Mouse (Mus musculus): ENCODE results near the gene Slc9b2. TPM values are rescaled to one million over a fixed set of nuclear protein-coding genes. Genes with fewer than 3 reads are reported as not detected.

Slc9b2 gene
- 3.7 and 5.4 TPM in 2 replicates for polyA plus RNA-seq (2012; rRNA removed)

GRCm38 (mm10) chr3:135307411-135308259 lies at the start of gene Slc9b2:
Gene Slc9b2 (plus strand): TSS chr3:135307700.
- Histone ChIP-seq H3K4me1 (ENCODE audit: control insufficient read depth, insufficient read depth, low read length) (no peaks in the 10 kb centered on the region), H3K27ac (ENCODE audit: insufficient read depth, low read length) (no peak within 1 kb of the TSS), H3K4me3 (ENCODE audit: insufficient read depth, low read length) (peak within 1 kb of the TSS; percentile 46)
- TF ChIP-seq POLR2A (IDR thresholded peaks at IDR 0.05; ENCODE audit: extremely low read depth, insufficient read depth, low read length), result no peak
- no peak for TF ChIP-seq CTCF (IDR thresholded peaks at IDR 0.05; ENCODE audit: extremely low read depth, insufficient read depth, low read length)

DNA sequence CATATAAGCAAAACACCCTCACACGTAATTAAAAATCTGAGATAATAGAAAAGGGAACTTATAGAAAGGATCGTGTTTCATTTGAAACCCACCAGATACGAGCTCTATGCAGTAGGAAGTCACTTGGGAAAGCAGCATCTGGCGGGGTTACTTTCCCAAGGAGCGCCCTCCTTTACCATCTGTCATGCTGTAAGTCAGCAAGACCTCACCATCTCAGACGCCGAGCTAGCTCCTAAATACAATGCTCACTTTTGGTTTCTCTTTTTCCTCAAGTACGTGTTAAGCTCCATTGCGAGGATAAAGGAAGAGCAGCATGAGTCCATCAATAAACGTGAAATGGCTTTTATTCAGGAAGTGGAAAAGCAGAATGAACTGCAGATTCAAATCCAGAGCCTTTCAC lies 48.6 kb upstream of the Slc9b2 start:
- H3K4me1 ChIP-seq (ENCODE audit: control insufficient read depth, insufficient read depth, low read length), result no peaks in the 10 kb centered on the region
- TF ChIP-seq CTCF (IDR thresholded peaks at IDR 0.05; ENCODE audit: extremely low read depth, insufficient read depth, low read length), result no peak
- TF ChIP-seq POLR2A (IDR thresholded peaks at IDR 0.05; ENCODE audit: extremely low read depth, insufficient read depth, low read length), result no peak
- no peak overlapping the region for H3K4me3 ChIP-seq (ENCODE audit: insufficient read depth, low read length)
- no peak overlapping the region for H3K27ac ChIP-seq (ENCODE audit: insufficient read depth, low read length)

GRCm38 (mm10) chr3:135260233-135260632 lies 47.3 kb upstream of the Slc9b2 start:
- H3K4me1 ChIP-seq (ENCODE audit: control insufficient read depth, insufficient read depth, low read length), result no peaks in the 10 kb centered on the region
- no peak for TF ChIP-seq CTCF (IDR thresholded peaks at IDR 0.05; ENCODE audit: extremely low read depth, insufficient read depth, low read length)
- TF ChIP-seq POLR2A (IDR thresholded peaks at IDR 0.05; ENCODE audit: extremely low read depth, insufficient read depth, low read length), result no peak
- H3K27ac ChIP-seq (ENCODE audit: insufficient read depth, low read length), result no peak overlapping the region
- H3K4me3 ChIP-seq (ENCODE audit: insufficient read depth, low read length), result no peak overlapping the region

GRCm38 (mm10) chr3:135268616-135269015 lies 38.9 kb upstream of the Slc9b2 start:
- Histone ChIP-seq H3K27ac (ENCODE audit: insufficient read depth, low read length) (no peak overlapping the region), H3K4me1 (ENCODE audit: control insufficient read depth, insufficient read depth, low read length) (no peaks in the 10 kb centered on the region), H3K4me3 (ENCODE audit: insufficient read depth, low read length) (no peak overlapping the region)
- TF ChIP-seq CTCF (IDR thresholded peaks at IDR 0.05; ENCODE audit: extremely low read depth, insufficient read depth, low read length) (no peak), POLR2A (IDR thresholded peaks at IDR 0.05; ENCODE audit: extremely low read depth, insufficient read depth, low read length) (no peak)

DNA sequence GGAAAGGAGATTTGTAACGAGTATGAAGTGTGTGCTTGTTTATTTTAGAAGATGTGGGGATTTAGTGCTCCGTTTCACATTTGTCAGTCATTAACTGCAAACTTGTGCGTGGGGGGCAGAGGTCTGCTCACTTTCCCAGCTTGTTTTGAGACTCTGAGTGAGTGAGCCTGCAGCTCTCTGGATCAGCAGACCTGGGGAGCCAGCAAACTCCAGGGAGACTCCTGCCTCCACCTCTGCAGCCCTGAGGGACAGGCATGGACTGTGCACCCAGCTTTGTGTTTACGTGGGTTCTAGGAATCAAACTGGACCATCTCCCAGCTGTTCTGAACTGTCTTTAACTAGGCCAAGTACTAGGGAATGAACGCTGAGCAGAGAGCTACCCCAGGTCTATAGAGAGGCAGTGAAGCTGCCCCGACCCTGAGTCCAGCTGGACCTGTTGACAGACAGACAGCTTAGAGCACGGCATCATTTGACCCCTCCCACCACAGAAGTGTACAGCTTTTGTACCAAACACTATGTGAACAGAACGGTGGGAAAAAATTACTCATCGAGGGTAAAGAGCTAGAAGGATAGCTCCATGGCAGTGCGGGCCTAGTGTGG lies 38.0 kb upstream of the Slc9b2 start:
- no peak for TF ChIP-seq POLR2A (IDR thresholded peaks at IDR 0.05; ENCODE audit: extremely low read depth, insufficient read depth, low read length)
- TF ChIP-seq CTCF (IDR thresholded peaks at IDR 0.05; ENCODE audit: extremely low read depth, insufficient read depth, low read length), result no peak
- H3K4me1 ChIP-seq (ENCODE audit: control insufficient read depth, insufficient read depth, low read length), result no peaks in the 10 kb centered on the region
- no peak overlapping the region for H3K4me3 ChIP-seq (ENCODE audit: insufficient read depth, low read length)

GRCm38 (mm10) chr3:135272627-135273026 lies 34.9 kb upstream of the Slc9b2 start:
- Histone ChIP-seq H3K27ac (ENCODE audit: insufficient read depth, low read length) (no peak overlapping the region), H3K4me3 (ENCODE audit: insufficient read depth, low read length) (no peak overlapping the region), H3K4me1 (ENCODE audit: control insufficient read depth, insufficient read depth, low read length) (no peaks in the 10 kb centered on the region)
- TF ChIP-seq CTCF (IDR thresholded peaks at IDR 0.05; ENCODE audit: extremely low read depth, insufficient read depth, low read length) (no peak), POLR2A (IDR thresholded peaks at IDR 0.05; ENCODE audit: extremely low read depth, insufficient read depth, low read length) (no peak)

More for the DNA sequence above, 38.0 kb upstream of the Slc9b2 start:
- no peak overlapping the region for H3K27ac ChIP-seq (ENCODE audit: insufficient read depth, low read length)

- no peak overlapping the region for H3K4me3 ChIP-seq (ENCODE audit: insufficient read depth, low read length)
- H3K27ac ChIP-seq (ENCODE audit: insufficient read depth, low read length), result no peak overlapping the region
- TF ChIP-seq POLR2A (IDR thresholded peaks at IDR 0.05; ENCODE audit: extremely low read depth, insufficient read depth, low read length) (no peak), CTCF (IDR thresholded peaks at IDR 0.05; ENCODE audit: extremely low read depth, insufficient read depth, low read length) (no peak)
- no peaks in the 10 kb centered on the region for H3K4me1 ChIP-seq (ENCODE audit: control insufficient read depth, insufficient read depth, low read length)
Measured at GRCm38 (mm10) chr3:135273047-135273446, 34.5 kb upstream of the Slc9b2 start.

DNA sequence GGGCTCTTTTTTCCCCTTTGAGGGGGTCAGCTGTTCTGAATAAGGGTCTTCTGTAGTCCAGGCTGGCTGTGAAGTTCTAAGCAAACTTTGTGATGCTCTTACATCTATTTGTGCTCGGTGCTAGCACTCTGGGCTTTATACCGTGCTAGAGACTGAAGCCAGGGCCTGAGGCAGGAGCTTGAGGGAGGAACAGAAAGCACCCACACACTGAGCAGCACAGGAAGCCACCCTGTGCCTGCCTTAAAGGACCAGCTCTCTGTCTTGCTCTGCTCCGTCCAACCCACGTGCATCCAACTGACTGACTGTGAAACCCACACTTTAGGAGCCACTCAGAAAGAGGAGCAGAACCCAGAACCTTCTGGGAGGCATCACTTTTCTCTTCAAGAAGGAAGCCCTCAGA lies 27.3 kb upstream of the Slc9b2 start:
- TF ChIP-seq CTCF (IDR thresholded peaks at IDR 0.05; ENCODE audit: extremely low read depth, insufficient read depth, low read length) (no peak), POLR2A (IDR thresholded peaks at IDR 0.05; ENCODE audit: extremely low read depth, insufficient read depth, low read length) (no peak)
- Histone ChIP-seq H3K27ac (ENCODE audit: insufficient read depth, low read length) (no peak overlapping the region), H3K4me3 (ENCODE audit: insufficient read depth, low read length) (no peak overlapping the region), H3K4me1 (ENCODE audit: control insufficient read depth, insufficient read depth, low read length) (no peaks in the 10 kb centered on the region)

DNA sequence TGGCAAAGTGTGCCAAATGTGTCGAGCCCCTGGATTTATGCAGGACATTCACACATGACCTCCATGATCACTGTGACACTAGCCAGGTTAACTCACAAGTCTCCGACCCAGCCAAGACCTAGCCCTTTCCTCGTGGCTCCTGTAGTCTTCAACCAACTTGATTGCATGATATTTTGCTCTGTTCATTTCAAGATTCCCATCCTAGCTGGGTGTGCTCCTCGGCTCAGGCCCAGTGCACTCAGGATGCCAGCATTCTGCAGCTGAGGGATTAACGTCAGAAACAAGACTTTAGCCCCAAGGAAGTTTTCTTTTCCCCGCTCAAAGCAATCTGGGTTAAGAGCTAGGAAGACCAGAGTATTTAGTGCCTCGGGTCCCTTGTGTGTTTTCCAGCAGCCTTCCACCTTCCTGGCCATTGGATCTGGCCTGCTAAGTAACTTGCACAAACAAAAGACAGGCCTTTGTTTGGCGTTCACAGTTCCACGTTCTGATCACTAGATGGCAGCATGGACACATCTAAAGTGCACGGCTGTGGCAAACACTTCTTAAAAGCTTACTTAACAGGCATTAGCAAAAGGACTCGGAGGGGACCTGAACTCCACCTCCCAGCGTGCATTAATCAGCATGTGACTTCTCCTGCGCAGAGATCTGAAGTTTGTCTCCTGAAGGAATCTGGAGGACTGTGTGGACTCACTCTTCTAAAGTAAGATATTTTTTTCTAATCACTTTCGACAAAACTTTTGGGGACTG lies 26.7 kb upstream of the Slc9b2 start, which contains the start of gene Bdh2:
Gene Bdh2 (plus strand): TSS at position 553 of the 747 bp plus-strand sequence.
- Histone ChIP-seq H3K4me1 (ENCODE audit: control insufficient read depth, insufficient read depth, low read length) (no peaks in the 10 kb centered on the region), H3K27ac (ENCODE audit: insufficient read depth, low read length) (no peak within 1 kb of the TSS), H3K4me3 (ENCODE audit: insufficient read depth, low read length) (no peak within 1 kb of the TSS)
- TF ChIP-seq CTCF (IDR thresholded peaks at IDR 0.05; ENCODE audit: extremely low read depth, insufficient read depth, low read length) (peak; percentile 95), POLR2A (IDR thresholded peaks at IDR 0.05; ENCODE audit: extremely low read depth, insufficient read depth, low read length) (no peak)

Data from cortical plate, adult 2 months (tissue).